Mouse (Mus musculus) ovary, adult 18-20 months (tissue): Measurements from ENCODE around the gene Ssbp3.

ENCODE experiments used
- DNase-seq: peaks from one replicate; pipeline ENCODE4 v3.0.0; 2022; ENCODE audit warnings: low spot score, mixed read lengths

Gene Ssbp3

GRCm38 (mm10) chr4:106959506-106960302 lies 49.2 kb downstream of the Ssbp3 start:
- no peak for DNase-seq

GRCm38 (mm10) chr4:106960476-106960875 lies 50.0 kb downstream of the Ssbp3 start:
- no peak for DNase-seq

- DNase-seq = no peak
Observed at GRCm38 (mm10) chr4:106961321-106961720, 50.8 kb downstream of the Ssbp3 start.

DNA sequence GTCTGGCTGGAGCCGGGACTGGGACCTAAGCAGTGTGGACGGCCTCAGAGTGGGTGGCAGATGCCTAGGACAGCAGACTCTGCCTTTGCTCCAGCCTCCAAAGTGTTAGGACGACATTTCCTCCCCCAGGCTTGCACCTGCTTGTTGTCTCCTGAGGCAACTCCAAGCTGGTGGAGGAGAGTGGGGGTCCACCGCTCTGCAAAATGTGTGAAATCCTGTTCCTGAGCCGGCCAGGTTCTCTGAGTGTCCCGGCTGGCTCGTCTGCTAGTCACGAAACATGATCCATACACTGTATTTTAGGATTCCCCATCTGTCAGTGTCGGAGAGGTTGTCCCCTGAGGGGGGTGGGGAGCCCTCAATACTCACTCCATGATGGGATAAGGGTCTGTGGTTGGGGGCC lies 53.9 kb downstream of the Ssbp3 start:
- DNase-seq = no peak

- no peak for DNase-seq
Observed at GRCm38 (mm10) chr4:106964996-106965395, 54.5 kb downstream of the Ssbp3 start.

GRCm38 (mm10) chr4:106966443-106966842 lies 55.9 kb downstream of the Ssbp3 start:
- no peak for DNase-seq

DNA sequence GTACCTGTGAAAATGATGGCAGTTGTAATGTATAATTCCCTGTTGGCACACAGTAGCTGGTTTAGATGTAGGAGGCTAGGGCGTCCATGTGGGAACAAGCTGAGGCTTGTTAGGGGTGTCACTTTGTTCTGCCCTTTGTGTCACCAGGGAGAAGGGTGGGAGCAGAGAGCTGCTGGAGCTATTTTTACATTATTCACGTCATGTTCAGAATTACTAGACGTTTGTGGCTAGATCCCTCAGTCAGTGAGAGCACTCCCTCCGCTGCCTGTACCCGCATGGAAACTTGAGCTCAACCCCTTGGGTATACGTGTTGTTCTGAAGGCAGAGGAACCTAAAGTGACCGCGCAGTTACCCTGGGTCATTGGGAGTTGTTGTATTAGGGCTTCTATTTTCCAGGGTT lies 58.4 kb downstream of the Ssbp3 start:
- no peak for DNase-seq

DNA sequence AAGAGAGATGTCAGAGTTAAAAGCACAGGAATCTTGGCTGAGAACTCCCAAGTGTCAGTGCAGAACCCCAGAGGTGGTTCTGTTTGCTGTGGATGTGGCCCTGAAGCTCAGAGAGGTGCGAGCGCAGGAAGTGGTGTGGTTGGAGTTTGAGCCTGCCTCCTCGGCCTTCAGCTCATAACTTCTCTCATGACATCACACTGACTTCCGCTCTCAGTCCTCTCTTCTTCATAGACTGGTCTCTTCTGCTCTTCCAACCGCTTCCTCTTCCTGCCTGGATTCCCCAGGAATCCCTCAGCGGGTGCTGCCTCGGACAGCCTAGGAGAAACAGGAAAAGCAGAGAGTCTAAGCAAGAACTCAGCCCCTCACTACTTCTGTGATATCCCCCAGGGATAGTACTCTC lies 60.3 kb downstream of the Ssbp3 start:
- DNase-seq = no peak

- DNase-seq = no peak
Observed at GRCm38 (mm10) chr4:106972061-106972460, 61.6 kb downstream of the Ssbp3 start.

DNA sequence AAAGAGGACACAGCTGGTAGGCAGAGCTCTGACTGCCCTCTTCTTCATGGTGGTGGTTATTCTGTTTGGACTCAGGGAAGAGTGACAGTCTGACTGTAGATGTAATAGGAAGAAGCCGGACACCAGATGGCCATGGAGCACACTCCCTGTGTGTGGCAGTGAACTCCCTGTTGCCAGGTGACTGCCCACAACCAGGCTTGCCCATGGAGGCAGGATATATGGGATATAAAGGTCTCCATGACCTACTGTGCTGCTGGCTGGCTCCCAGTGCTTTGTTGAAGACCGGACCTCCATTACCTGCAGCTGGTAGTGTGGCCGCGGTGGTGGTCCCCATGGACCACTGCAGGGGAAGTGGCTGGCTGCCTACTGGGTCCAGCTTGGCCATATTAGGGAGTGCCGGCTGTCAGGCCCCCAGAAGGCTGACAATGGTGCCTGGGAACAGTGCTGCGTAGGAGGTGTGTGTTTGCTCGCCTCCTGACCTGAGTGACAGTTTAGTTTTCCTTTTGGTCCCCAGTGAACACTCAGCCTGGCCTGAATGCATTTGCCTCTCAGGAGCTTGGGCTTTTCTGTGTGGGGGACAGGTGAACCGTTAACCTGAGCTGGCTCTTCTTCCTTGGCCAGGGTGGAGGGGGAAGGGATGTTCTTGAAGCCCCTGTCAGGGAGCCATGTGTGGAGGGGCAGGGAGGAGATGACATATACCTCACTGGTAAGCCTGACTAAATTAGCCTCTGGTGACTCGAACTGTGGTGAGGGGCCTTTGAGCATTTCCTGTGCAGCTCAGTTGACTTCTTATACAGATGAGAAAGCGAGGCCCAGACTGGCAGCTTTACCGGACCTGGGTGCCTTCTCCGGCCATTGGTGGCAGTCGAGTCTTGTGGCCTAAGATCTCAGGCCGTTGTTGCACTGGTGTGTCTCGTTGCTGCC lies 62.2 kb downstream of the Ssbp3 start:
- DNase-seq = no peak

GRCm38 (mm10) chr4:106975324-106975723 lies 64.8 kb downstream of the Ssbp3 start:
- no peak for DNase-seq

GRCm38 (mm10) chr4:106975890-106976289 lies 65.4 kb downstream of the Ssbp3 start:
- DNase-seq = no peak

DNA sequence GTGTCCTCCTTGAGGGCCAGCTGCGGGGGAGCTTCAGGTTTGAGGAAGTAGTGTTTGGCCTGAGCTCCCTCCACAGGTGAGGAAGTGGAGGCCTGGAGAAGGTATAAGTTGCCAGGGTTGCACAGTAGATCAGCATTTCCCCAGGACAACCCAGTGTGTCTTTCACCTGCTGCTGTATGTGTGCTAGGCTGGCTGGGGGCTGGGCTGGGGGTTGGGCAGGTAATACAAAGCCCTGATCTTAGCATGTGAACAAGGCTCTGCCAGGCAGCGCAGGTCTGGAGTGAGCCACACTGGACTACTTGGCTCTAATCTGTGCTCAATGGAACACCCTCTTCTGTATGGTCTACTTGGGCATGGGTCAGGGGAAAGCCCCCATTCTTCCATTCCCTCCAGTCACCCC lies 66.1 kb downstream of the Ssbp3 start:
- DNase-seq = no peak

GRCm38 (mm10) chr4:106977218-106977651 lies 66.7 kb downstream of the Ssbp3 start:
- no peak for DNase-seq

DNA sequence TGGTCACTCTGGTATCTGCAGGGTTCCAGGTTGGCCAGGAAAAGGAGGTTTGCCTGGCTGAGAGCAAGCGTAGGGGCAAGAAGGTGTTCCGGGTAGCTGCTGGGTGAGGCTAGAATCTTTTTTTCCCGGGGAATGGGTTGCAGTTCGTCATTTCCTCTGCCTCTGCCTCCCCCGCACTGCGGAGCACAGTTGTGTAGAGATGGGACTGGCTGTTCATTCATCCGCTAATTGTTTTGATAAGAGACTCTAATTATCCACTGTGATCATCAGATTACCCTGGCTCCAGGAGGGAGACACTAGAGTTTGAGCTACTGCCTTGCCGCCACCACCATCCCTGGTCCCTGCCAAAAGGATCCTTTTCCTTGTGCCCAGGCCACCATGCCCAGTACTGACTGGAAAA lies 67.9 kb downstream of the Ssbp3 start:
- DNase-seq = no peak

- no peak for DNase-seq
Observed at GRCm38 (mm10) chr4:106980669-106981068, 70.2 kb downstream of the Ssbp3 start.

- DNase-seq = no peak
Observed at GRCm38 (mm10) chr4:106981385-106982103, 71.0 kb downstream of the Ssbp3 start.

DNA sequence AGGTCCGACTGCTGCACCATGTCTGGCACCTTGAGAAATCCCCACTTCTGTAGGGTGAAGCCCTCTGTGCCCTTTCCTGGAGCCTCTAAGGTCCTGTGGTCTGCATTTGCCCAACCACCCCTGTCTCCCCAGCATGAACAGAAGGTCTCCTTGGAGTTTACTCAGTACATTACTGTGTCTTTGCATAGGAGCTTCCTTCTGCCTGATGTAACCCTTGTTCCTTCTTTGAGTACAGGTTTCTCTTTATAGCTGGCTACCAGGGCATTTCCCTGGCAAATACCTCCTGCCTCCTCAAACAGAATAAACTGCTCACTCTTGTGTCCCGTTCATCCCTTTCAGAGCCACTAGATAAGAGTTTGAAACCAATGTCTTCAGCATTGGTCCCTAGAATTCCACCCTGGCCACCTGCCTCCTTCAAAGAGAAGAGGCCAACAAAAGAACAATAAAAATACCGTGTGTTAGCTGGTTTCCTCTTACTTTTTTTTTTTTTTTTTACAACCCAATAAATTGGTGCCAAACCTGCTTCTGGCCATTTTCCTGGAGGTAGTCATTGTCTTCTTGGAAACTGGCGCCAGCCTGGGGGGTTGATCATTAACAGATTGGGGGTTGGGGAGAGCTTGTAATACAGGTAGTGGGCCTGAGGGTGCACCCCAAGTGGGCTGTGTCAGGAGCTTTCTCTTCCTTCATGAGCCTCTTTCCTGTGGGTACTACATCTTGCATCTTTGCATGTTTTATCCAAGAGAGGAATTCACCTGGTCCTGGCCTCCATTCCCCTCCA lies 72.0 kb downstream of the Ssbp3 start:
- DNase-seq = no peak

GRCm38 (mm10) chr4:106983908-106984515 lies 73.5 kb downstream of the Ssbp3 start:
- no peak for DNase-seq

DNA sequence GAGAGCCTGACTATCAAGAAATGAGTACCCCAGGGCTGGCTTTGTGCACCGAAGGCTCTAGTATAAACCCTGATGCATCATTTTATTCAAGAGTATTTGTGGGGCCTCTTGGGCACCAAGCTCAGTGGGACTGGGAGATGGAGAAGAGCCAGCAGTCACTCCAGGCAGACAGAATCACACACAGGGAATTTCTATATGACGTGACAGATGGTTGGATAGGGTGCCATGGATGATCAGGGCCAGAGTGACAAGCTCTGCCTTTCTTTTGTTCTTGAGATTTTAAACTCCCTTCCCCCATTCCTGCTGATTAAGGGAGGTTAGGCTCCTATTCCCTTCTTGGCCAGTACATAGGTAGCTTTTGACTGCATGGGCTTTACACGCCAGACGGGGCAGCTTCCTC lies 74.8 kb downstream of the Ssbp3 start:
- no peak for DNase-seq
